Mouse (Mus musculus): Measurements from ENCODE around the gene Tlcd1.

Gene Tlcd1

DNA sequence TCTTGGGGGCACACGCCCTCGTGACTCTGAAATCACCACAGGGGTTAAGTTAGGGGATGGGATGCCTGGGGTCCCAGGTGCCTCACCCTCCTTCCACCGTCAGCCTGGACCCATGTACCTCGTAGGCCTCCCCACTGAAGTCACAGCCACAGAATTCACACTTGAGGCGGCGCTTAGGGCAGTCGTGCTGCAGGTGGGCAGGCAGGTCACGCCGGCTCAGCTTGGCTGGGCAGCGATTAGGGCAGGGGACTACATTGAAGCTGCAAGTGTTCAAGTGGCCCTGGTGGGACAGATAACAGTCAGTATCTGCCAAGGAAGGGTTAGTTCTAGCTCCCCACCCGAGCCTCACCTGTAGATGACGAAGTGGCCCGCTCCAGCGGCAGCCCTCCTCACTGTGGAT is 15.3 kb upstream of the Tlcd1 start:
- no peak for DNase-seq (ENCODE audit: low spot score)

DNA sequence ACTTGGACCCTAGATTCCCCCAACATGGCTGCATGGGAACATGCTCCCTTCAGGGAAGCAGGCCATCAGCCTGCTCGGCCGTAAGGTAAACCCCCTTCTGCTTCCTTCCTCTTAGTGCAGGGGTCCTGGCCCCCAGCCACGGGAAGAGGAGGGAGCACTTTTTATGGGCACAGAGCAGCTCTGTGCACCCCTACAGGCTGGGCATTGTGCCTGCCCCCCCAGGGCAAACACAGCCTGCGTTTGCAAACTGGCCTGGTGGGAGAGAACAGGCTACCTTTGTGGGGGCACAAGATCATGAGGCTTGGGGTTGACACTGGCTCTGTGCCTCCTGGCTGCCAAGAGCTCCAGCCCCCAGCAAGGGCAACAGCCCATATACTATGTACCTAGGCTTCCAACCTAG is 14.5 kb upstream of the Tlcd1 start:
- DNase-seq (ENCODE audit: low spot score) = no peak

DNA sequence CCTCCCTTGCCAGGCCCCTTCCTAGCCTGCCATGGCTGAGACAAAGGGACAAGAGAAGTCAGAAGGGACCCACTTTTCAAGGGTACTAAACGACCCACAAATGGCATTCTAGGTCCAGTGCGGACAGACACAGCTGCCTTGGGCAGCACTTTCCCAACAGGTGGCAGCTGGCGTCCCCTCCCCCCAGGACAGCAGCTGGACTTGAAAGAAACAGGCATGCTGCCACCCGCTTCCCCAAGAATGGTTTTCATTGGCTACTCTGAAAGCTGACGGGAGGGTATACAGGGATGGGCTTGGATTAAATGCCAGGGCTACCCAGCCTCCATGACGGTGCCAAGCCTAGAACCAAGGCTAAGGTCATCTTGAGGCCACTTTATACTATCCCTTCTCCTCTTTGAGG is 14.0 kb upstream of the Tlcd1 start:
- DNase-seq (ENCODE audit: low spot score) = no peak

DNA sequence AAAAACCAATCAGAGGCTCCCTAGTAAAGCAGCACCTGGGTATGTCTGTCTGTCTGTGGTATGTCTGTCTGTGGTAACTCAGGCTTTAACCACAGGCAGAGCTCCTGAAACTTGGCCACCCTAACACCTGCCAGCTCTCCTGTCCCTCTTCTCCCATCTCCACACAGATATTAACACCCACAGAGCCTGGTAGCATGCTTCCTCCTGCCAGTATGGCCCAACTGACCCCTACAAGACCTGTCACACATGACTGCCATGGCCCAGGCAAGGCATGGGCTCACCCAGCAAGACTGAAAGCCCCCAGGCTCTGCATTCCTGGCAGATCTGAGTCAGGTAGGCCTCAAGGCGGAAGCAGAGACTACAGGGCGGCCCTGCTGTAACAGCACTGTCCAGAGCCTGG is 13.5 kb upstream of the Tlcd1 start:
- DNase-seq (ENCODE audit: low spot score) = no peak

DNA sequence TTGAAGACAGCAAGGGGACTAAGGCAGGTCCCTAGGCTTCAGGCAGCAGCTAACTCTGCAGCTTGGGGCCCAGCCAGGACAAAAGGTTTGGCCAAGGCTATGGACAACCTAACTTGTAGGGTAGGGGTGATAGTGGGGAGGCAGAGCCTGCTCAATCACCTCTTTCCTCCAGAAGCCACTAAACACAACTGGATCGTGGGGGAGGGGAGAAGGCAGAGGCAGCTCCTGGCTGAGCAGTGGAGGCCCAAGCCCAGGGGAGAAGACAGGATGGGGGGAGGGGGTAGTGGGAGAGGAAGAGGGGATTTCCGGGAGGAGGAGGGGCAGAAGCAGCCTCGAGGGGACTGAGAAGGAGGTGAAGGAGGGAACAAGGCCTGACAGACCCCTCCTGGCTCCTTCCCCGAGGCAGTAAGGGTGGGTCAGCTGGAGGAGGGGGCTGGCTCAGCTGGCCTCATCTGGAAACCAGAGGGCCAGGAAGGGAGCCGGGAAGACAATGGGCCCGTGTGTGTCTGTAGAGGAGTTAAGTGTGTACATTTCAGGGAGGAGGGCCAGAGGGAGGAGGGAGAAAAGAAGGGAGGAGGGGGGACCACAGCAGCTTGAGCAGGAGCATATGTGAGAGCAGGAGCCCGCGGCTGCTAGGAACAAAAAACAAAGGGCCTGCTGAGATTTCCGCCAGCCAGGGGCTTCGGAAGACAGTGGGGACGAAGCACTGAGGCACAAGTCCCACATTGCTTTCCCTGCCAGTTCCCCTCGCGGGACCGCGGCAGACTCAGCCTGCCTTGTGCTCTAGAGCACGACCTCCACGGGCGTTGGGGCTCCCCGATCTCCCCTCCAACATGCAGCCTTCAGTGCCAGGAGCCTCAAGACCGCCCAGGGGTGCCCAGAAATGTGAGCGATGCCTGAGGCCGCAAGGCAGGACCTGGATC is 12.6 kb upstream of the Tlcd1 start:
- DNase-seq (ENCODE audit: low spot score) = peak; percentile 24

DNA sequence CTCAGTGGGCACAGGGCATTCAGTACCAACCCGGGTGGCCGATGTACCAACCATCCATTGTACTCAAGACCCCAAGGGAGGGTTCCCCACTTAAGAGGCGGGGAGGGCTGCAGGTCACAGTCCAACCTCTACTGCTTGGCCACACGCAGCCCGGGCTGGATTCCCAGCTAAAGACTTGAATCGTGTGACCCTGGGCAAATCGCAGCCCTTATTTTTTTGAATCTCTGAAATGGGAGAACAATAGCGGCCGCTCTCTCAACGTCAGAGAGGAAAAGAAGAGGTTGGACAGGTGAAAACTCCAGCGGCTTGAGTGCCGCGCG is 11.9 kb upstream of the Tlcd1 start:
- no peak for DNase-seq (ENCODE audit: low spot score)

DNA sequence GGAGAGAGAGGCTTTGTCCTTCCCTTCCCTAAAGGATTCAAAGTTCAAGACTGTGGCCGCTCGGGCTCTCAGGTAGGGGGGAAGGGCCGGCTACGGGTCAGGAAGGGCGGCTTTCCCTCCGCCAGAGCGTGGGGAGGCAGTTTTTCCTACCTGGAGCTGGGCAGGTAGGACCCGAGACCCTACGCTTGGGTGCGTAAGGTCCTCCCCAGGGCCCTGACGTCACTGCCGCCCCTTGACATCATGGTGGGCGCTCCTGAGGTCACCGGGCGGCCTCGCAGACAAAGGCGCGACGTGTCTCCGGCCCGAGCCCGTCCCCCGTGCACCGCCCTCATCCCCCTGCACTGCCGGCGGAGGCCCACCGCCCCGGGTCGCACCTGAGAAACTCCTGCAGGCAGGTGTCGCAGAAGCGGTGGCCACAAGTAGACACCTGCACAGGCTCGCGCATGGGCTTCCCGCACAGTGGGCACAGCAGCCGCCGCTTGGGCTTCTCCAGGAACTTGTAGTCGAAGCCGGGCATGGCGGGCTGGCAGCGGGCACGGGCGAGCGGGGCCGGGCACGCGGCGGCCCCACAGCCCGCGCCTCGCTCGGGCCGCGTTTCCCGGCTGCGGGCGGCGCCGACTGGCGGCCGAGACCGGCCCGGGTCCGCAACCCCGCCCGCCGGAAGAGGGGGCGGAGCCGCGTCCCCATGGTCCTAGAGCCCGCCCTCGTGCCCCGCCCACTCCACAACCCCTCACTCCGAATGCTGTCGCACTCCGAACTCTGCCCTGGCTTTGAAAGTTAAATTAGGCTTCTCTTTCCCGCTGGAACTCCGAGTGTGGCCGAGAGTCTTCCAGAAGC is 11.4 kb upstream of the Tlcd1 start, which contains the start of gene Traf4:
Gene Traf4 (minus strand): TSS at position 666 of the 837 bp plus-strand sequence.
- peak; percentile 78 for DNase-seq (ENCODE audit: low spot score)

DNA sequence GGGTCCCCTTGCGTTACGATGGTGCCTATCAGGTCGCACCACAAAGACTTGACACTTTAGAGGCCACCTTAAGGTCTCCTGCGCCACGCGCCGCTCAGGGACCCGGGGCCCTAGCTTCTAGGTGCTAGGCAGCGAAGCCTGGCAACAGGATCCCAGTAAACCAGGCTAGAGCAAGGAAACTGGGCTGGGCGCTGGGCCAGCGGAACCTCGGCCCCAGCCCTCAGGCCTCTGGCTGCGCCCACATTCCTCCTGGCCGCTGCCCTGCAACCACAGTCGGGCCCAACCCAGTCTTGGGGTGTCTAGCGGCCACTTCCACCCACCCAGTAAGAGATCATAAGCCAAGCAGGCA is 10.8 kb upstream of the Tlcd1 start:
- peak; percentile 71 for DNase-seq (ENCODE audit: low spot score)

DNA sequence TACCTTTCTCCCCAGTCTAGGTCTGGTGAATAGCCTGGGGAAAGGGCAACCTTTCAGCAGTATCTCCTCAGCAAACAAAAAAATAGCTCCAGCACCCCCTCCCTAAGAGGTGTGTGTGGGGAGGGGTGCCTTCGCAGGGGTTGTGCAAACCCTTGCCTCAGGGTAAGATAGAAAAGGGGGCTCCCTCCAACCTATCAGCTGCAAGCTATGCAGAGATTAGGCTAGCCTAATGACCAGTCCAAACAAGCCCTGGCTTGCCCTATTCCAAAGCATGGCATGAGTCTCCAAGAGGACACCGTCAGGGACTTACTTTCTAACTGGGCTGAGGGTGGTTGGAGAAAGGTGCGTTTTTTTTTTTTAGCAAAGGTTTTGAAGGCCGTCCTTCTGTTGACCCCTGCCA is 10.3 kb upstream of the Tlcd1 start:
- DNase-seq (ENCODE audit: low spot score) = no peak

DNA sequence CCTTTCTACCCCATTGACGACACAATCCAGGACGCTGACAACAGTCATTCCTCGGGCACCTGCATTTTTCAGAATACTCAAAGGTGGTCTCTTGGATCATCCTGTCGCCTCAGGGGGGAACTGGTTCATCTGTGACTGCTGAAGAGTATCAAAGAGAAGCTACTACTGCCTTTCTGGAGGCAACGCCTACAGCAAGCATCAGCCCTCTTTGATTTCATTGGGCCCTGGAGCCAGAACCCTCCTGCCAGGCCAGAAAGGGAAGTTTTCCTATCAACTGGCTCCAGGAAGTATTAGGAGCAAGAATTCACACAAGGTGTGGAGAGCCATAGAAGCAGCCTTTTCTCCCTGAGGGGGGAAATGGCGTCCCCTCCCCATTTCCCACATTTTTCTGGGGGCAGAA is 9.9 kb upstream of the Tlcd1 start:
- no peak for DNase-seq (ENCODE audit: low spot score)

DNA sequence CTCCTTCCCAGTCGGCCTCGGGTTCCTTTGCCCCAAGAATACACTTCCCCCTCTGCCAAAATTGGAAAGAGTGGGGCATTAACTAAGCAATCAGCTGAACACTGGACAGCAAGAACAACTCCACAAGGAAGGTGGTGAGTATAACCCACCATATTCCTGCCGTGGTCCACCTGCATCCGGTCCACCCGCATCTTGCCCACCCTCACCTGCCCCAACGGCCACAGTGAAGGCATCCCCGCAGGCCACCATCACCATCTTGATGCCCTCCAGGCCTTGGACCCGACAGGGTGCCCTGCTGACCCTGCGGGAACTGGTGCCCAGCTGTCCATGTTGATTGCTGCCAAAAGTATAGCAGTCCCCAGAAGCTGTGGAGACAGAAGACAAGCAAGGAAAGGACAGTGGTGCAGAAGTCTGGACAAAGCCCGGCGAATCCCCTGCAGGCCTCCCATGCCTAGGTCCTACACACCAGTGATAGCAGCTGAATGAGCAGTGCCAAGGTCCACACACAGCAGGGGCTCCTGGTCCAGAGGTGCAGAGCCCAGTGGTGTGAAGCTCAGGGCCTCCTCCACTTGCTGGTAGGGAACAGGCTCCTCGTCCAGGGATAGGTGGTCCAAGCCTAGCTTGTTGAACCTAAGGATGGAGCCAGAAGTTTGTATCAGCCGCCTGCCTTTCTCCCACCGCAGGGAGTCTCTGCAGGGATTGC is 9.1 kb upstream of the Tlcd1 start:
- no peak for DNase-seq (ENCODE audit: low spot score)

DNA sequence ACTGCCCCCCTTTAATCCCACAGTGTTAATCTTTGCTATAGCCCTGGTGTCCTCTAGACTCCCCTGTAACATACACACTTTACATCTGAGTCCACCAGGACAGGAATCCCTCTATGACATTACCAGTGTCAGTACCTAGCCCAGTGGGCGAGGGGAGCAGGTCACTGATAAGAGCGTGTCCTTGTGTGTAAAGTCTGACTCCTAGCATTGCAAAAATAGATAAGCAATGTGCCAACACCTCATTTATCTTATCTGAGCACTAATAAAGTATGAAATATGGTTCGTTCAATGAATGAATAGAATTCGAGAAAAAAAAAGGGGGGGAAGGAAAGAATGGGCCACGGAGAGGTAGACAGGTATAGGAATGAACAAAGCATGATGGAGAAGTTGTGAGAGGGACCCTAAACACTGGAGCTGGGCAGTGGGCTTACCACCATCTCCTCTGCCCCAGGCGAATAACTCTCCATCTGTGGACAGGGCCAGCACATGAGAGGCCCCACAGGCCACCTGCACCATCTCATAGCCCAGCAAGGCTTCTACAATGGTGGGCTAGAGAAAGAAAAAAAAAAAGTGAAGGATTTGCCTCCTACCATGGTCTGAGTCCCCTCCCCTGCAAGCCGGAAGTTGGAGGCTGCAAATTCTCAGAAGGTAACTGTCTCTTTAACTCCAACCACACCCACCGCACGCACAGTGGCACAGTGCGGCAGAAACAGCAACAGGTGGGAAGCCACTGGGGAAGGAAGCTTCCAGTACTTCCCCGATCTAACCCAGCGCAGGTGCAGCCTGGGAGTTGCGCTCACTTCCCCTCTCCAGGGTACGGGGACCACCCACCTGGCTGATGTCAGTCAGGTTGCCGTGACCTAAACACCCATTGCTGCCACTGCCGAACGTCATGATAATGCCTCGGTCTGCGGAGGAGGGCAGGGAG is 7.7 kb upstream of the Tlcd1 start:
- DNase-seq (ENCODE audit: low spot score) = peak; percentile 36

DNA sequence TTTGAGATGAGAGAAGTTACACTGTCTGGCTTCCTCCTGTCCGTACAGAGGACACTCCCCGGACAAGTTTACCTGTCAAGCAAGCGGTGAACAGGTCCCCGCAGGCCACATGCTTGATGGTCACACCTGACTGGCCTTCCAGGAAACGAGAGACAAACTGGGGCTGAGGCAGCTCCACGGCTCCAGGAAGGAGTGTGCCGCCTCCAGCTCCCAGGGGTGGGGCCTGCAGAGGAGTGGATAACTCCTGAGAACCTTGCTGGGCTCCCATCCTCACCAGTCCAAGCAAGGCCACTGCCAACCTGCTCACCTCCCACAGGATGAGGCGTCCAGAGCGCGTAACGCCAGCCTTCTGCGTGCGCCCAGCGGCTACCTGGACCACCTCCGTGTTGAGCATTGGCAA is 6.2 kb upstream of the Tlcd1 start:
- no peak for DNase-seq (ENCODE audit: low spot score)

DNA sequence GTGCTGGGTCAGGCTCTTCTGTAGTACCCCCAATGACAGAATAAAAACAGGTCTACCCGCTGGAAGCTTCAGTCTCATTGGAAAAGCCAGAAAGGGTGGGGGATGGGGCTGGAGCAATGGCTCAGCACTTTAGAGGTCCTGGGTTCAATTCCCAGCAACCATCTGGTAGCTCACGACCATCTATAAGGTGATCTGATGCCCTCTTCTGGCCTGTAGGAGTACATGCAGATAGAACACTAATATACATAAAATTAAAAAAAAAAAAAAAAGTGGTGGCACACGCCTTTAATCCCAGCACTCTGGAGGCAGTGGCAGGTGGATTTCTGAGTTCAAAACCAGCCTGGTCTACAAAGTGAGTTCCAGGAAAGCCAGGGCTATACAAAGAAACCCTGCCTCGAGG is 5.2 kb upstream of the Tlcd1 start:
- no peak for DNase-seq (ENCODE audit: low spot score)

DNA sequence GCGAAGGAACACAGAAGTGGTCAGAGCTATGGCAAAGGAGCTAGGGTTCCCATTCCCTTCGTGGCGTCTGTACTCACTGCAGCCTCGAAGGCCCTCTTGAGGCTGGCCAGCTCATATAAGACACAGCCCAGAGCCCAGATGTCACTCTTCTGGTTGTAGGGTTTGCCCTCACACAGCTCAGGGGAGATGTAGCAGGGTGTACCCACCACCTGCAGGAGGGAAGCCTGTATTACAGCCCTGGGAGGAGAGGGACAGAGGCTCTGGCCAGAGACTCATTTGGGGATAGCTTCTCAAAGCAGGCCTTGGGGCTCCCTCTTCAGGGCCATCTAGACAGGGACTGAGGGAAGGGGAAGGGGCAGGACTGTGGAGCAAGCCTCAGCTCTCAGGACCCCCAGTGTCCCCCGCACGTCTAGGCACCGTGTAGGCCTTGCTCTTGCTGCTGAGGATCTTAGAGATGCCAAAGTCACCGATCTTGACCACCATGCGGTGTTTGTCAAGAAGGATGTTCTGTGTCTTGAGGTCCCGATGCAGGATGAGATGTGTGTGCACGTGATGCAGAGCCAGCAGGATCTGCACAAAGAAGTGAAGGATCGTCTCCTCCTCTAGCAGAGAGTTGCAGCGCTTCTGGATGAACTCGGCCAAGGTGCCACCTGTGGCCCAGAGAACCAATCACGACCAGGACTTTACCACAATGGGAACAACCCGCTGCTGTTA is 4.3 kb upstream of the Tlcd1 start:
- DNase-seq (ENCODE audit: low spot score) = no peak

DNA sequence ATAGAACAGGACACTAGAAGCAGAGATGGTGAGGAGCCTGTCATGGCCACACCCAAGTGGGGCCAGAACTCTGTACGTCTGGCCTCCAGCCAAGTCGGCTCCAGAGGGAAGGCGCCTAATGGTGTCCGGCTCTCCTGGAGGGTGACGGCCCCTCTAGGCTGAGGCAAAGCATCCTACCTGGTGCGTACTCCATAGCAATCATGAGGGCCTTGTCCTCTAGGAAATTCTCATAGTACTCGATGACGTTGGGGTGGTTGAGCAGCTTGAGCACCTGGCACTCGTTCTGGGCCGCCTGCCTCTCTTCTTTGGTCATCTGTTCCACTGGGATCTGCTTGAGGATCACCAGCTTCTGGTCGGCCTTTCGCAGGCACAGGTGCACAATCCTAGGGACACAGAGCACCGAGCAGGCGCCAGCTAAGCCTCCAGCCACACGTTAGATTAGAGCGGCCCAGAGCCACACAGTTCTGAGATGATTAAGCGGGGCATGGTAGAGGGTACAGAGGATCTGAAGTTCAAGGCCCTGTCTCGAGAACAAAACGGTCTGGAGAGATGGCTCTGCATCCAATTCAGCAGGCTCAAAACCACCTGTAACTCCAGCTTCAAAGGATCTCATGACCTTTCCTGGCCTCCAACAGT is 3.6 kb upstream of the Tlcd1 start:
- peak; percentile 64 for DNase-seq (ENCODE audit: low spot score)

DNA sequence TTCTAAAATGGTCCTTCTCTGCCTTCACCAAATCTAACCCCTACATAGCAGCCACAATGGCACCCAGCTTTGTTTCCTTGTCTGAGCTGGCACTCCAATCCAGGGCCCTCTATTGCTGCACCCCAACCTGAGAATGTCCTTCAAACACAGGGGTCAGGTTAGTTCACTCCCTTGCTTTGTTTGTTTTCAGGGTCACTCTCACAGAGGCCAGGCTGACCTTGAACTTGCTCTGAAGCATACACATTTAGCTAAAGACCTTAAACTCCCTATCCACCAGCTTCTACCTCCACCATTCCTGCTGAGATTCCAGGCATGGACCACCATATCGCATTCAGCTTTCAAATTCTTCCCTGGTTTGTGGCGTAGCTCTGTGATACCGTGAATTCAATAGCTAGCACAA is 2.0 kb upstream of the Tlcd1 start:
- no peak for DNase-seq (ENCODE audit: low spot score)

DNA sequence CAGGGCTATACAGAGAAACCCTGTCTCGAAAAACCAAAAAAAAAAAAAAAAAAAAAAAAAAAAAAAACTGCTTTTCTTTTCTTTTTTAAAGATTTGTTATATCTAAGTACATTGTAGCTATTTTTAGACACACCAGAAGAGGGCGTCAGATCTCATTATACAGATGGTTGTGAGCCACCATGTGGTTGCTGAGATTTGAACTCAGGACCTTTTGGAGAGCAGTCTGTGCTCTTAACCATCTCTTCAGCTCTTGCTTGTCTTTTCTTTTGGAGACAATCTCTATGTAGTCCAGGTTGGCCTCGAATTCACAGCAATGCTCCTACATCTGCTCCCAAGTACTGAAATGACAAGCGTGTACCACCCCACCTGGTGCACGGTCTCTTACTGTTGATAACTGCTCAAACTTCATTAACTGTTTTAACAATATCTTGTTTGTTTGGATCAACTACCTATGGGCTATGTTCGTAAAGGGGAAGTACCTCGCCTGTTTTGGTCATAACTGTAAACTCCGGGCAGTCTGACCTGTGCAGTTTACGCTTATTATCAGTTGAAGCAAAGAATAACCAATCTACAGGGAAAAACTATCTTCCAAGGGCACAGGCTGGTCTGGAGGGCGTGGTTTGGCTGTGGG is 625 bp upstream of the Tlcd1 start:
- no peak for DNase-seq (ENCODE audit: low spot score)

DNA sequence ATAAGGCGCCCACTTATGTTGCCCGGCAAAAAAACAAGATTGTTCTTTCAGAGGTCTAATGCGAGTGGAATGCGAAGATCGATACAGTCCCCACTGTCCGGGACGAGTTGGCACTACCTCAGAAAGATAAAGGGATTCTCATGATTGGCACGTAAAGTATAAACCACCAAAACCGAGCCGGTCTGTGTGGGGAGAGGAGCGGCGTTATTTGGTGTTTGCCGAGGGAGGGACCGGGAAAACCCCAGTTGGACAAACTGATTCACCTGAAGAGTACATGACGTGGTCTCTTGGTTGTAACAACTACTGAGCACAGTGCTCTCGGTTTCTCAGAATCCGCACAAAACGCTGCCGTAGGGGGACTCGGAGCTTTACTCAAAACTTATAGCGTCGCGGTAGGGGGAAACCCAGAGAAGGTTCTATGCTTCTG is 407 bp downstream of the Tlcd1 start:
- DNase-seq (ENCODE audit: low spot score) = peak; percentile 29

DNA sequence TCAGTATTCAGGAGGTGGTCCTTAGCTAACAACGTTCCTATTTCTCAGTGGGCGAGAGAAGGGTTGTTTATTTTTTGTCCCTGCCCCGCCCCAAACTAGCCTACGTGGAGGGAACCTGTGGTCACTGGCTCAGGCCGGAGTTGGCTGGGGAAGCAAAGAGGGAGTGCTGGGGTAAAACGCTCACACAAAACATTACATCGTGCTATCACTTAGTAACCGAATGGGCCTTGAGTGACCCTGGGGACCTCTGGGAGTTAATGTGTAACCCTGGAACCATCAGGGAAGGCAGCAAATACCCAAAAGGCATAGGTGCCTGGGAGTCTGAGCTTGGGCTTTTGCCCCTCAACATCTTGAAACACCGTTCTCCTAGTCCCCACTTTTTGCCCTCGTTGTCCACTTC is 926 bp downstream of the Tlcd1 start:
- DNase-seq (ENCODE audit: low spot score) = peak; percentile 71

All from lung, postnatal 25 days (tissue).